Mouse (Mus musculus): ENCODE measurements at regions not wholly inside any gene's neighbourhood (a gene's known extent, or its start where the extent isn't known, plus 50 kb on each side); places are given as distances from the start of the nearest gene placed in this dataset.
"Not testable (repeated sequence)": the region's sequence is repeated elsewhere in the genome, so short reads cannot be mapped to it uniquely, and the experiment has no call there.

- DNase-seq (ENCODE audit: low spot score in 2 of 2): no peak
Observed at GRCm38 (mm10) chrX:50675356-50675755, 165.5 kb upstream of the Stk26 start.

DNA sequence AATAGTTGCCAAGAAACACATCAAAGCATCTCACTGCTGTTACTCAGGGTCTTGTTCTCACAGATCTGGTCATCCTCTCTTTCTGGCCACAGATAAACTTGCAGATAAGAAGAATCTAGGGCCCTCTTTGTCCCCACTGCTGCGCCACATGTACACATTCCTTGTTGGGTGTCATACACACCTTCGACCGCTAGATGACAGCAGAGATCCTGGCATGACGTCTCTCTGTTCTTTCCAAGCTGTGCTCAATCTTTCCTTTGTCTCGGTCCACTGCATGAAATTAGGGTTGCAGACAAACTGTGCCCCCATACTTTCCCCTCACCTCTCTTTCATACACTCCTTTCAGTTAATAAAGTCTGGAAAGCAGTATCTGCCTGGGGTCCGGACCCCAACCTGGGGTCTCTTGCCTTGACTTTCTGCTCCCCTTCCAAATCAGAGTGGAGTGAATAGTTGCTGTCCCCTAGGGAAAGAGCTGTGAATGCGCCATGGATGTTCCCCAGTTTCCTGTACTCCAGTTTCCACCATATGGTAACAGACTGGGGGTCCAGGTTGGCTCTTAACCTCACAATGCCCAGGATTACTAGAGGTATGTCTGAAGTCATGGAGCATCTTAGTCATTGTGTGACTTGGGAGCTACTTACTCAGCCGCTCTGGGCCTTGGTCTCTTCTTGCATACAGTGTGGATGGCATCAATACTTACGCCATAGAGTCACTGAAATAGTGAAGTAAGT is 182.8 kb upstream of the Stk26 start:
- peak; percentile 27 to 42 for DNase-seq (ENCODE audit: low spot score in 2 of 2)

- no peak for DNase-seq (ENCODE audit: low spot score in 2 of 2)
Observed at GRCm38 (mm10) chrX:50657180-50657834, 183.5 kb upstream of the Stk26 start.

GRCm38 (mm10) chrX:50655380-50655779 is 185.5 kb upstream of the Stk26 start:
- not testable (repeated sequence) for DNase-seq (ENCODE audit: low spot score in 2 of 2)

DNA sequence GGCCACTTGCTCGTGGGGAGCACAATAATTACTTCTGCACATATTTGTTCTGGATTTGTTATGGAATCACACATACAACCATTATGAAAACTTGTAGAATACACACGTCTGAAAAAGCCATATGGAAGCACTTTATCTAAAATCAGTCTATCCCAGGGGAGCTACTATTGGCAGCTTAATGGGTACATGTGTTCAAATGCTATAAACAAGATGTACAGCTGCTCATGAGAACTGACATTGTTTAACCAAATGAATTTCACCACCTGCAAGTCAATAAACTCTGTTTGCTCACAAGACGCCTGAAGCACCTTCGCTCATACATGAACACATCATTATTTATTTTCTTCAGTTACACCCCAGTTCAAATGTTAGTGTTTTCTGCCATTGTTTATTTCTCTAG is 199.5 kb upstream of the Stk26 start:
- DNase-seq (ENCODE audit: low spot score in 2 of 2): peak in 1 of 2 experiments; percentile 9

GRCm38 (mm10) chrX:50635634-50636033 is 205.2 kb upstream of the Stk26 start:
- peak in 1 of 2 experiments; percentile 13 for DNase-seq (ENCODE audit: low spot score in 2 of 2)

DNA sequence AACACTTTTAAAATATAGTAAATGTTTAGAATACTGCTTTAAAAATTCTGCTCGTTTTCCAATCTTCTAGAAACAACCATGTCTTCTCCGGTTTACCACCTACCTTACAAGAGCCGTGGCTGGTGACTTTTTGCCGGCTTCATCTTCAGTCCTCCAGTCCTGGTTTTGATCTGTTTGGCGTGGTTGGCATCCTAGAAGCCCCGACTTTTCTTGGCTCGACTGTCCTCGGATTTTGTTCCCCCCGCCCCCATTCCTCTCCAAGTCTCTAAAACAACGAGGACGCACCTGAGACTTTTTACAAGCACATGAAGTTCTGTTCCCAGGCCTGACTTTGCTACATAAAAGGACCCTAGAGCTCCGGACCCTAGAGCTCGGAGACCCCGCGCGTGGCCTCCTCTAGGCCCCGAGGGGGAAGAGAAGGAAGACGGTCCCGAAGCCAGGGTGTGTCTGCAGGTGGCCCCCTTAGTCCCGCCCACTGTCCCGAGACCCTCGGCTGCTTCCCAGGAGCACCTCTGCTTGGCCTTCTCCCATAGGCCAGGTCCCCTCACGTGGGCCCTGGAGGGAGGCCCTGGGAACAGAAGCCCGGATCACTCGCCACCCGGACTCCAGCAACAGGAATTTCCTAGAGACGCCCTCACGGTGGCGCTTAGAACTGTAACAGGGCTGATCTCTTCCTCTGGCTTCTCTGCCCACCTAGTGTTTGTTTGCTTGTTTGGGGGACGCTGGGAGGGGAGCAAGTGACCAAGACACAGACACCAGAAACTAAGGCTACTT is 205.8 kb upstream of the Stk26 start:
- peak; percentile 50 to 73 for DNase-seq (ENCODE audit: low spot score in 2 of 2)

GRCm38 (mm10) chrX:50632536-50632935 is 204.2 kb upstream of the Olfr1324 start:
- DNase-seq (ENCODE audit: low spot score in 2 of 2): no peak

DNA sequence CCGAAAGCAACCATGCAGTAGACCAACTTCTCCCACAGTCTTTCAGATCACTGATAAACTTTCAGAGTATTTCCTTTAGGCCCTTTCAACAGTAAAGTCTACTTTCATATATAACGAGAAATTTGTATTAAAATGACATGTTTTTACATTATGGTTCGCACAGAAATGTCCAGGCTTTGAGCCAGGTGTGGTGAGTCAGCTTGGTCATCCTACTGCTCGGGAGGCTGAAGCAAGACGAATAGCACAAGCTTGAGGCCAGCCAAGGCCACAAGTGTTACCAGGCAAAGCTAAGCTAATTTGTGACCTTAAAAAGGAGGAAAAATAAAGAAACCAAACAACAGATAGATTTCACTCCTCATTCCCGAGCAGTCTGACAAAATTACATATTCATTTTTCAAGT is 197.0 kb upstream of the Olfr1324 start:
- DNase-seq (ENCODE audit: low spot score in 2 of 2): no peak

- DNase-seq (ENCODE audit: low spot score in 2 of 2): peak in 1 of 2 experiments; percentile 55
Observed at GRCm38 (mm10) chrX:50622984-50623455, 194.7 kb upstream of the Olfr1324 start.

DNA sequence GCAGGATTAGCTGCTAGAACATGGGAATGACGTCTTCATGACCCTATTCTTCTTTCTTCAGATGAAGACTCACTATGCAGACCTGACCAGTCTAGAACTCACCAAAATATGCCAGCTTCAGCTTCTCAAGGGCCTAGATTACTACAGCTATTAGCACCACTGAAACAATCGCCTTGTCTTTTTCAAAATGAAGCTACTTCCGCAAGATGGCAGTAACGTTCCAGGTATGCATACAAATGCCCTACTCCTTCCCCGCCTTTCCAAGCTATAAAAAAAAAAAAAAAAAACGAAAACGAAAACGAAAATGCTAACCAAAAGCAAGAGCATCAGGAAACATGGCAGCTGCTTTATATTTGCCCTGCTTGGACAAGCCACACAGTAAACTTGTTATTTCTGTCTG is 192.6 kb upstream of the Olfr1324 start:
- no peak for DNase-seq (ENCODE audit: low spot score in 2 of 2)

- DNase-seq (ENCODE audit: low spot score in 2 of 2): peak in 1 of 2 experiments; percentile 80
Observed at GRCm38 (mm10) chrX:50619919-50620318, 191.6 kb upstream of the Olfr1324 start.

DNA sequence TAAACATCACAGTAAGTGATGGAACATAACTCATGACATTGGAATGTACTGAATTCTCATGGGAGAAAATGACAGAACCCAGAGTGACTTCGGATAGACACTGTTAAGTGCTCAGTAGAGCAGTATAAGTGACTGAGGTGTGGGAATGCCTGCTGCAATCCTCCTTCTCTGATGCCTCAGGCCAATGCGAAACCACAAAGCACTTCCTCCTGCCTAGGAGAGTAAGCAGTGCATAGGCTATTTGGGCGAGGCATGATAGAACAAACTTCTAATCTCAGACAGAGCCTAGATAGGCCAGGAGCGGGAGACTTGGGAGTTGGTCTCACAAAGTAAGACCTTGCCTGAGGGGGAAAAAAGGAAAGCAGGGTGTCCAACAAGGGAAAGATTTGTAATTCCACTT is 190.6 kb upstream of the Olfr1324 start:
- DNase-seq (ENCODE audit: low spot score in 2 of 2): no peak

GRCm38 (mm10) chrX:50616920-50617319 is 188.6 kb upstream of the Olfr1324 start:
- peak in 1 of 2 experiments; percentile 82 for DNase-seq (ENCODE audit: low spot score in 2 of 2)

- peak in 1 of 2 experiments; percentile 57 for DNase-seq (ENCODE audit: low spot score in 2 of 2)
Observed at GRCm38 (mm10) chrX:50614874-50615273, 186.6 kb upstream of the Olfr1324 start.

DNA sequence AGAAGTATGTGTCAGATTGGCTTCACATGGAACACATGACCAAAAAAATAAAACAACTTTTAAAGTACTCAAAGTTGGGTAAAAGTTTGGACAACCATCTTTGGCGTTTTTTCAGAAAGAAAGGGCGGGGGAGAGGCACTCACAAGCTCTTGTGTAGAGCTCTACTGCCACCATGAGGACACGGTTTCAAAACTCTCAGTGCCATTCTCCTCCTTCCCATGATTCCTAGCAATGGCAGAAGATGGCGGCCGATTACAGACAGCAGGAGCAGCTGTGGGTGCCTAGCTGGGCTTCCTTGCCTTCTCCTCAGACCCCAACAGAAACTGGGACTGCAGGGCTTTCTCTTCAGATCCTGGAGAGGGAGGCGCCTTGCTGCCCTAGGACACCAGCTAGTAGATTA is 186.1 kb upstream of the Olfr1324 start:
- not testable (repeated sequence) for DNase-seq (ENCODE audit: low spot score in 2 of 2)

DNA sequence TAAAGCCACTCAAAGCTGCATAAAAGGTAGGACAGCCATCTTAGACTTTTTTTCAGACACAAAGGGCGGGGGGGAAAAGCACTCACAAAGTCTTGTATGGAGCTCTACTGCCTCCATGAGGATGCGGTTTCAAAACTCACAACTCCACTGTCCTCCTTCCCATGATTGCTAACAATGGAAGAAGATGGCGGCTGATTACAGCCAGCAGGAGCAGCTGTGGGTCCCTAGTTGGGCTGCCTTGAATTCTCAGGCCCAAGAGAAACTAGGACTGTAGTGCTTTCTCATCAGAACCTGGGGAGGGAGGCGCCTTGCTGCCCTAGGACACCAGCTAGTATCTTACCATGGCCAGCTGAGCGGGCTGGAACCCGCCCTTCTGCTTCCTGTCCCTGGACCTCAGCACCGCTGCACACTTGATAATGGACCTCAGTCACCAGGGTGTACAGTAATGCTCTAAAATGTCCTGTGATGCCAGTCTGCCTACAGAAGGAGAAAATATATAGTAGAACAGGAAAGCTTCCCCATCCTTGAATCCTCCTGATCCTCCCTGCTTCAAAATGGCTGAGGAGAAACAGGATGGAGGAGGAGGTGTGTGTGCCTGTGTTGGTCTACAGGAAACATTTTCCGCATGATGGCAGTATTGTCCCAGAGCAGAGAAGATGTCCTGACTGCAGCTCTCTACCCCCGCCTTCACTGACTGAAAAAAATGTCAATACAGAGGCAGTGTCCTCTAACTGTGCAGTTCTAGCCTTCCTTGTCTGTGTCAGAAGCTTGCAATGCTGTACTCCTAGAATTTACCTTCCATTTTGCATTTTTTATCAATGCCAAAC is 183.7 kb upstream of the Olfr1324 start:
- peak in 1 of 2 experiments; percentile 60 for DNase-seq (ENCODE audit: low spot score in 2 of 2)

- DNase-seq (ENCODE audit: low spot score in 2 of 2): not testable (repeated sequence)
Observed at GRCm38 (mm10) chrX:50608141-50608540, 179.8 kb upstream of the Olfr1324 start.

GRCm38 (mm10) chrX:50607636-50608035 is 179.3 kb upstream of the Olfr1324 start:
- DNase-seq (ENCODE audit: low spot score in 2 of 2): peak in 1 of 2 experiments; percentile 57

GRCm38 (mm10) chrX:50605517-50605916 is 177.2 kb upstream of the Olfr1324 start:
- peak in 1 of 2 experiments; percentile 60 for DNase-seq (ENCODE audit: low spot score in 2 of 2)

DNA sequence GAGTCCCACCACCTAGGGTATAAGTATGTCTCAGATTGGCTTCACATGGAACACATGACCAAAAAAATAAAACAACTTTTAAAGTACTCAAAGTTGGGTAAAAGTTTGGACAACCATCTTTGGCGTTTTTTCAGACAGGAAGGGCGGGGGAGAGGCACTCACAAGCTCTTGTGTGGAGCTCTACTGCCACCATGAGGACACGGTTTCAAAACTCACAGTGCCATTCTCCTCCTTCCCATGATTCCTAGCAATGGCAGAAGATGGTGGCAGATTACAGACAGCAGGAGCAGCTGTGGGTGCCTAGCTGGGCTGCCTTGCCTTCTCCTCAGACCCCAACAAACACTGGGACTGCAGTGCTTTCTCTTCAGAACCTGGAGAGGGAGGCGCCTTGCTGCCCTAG is 176.7 kb upstream of the Olfr1324 start:
- DNase-seq (ENCODE audit: low spot score in 2 of 2): peak in 1 of 2 experiments; percentile 55
